Mouse (Mus musculus) heart, embryonic 16.5 days (tissue): ENCODE data around the gene Gm3327. TPM values are rescaled to one million over a fixed set of nuclear protein-coding genes. Genes with fewer than 3 reads are reported as not detected.

ENCODE experiments used
- polyA plus RNA-seq: library from polyadenylated mRNA; unstranded; fragments of >200 nt; fragmentation: Nextera tagmentation; extraction: Ambion mirVana; gene quantifications from 2 replicates; pipeline ENCODE4 v1.2.1, GENCODE M21; 2015

Gm3327 gene
- polyA plus RNA-seq, 1 experiment from 2014 or later = not detected

Other genes with a start within 250 kb of the Gm3327 start
- 0.29 and 0.55 TPM in 2 replicates for gene Ear1, start 248.3 kb upstream of the Gm3327 start, polyA plus RNA-seq
- gene Ear10, start 200.3 kb upstream of the Gm3327 start, polyA plus RNA-seq = not detected in 2 replicates
- 24.3 and 26.0 TPM in 2 replicates for gene Gm8113, start 198.5 kb upstream of the Gm3327 start, polyA plus RNA-seq
- not detected in 2 replicates for gene Ang5, start 166.8 kb upstream of the Gm3327 start, polyA plus RNA-seq
- gene Ang6, start 121.6 kb upstream of the Gm3327 start, polyA plus RNA-seq = not detected in 2 replicates
- gene Ear2, start 21.2 kb upstream of the Gm3327 start, polyA plus RNA-seq = 0.75 and 1.1 TPM in 2 replicates
- gene Gm8212, start 73.8 kb downstream of the Gm3327 start, polyA plus RNA-seq = not detected in 2 replicates
- gene 4930503E14Rik, start 89.4 kb downstream of the Gm3327 start, polyA plus RNA-seq = not detected in 2 replicates
- not detected in 2 replicates for gene Gm8220, start 161.7 kb downstream of the Gm3327 start, polyA plus RNA-seq
- gene Gm5930, start 214.7 kb downstream of the Gm3327 start, polyA plus RNA-seq = not detected in 2 replicates
- gene Gm8229, start 241.5 kb downstream of the Gm3327 start, polyA plus RNA-seq = not detected in 2 replicates